In genomic region chr14:58112341-58112740, GRCm38 (mm10) we compare ENCODE assay signal across 16 mouse cellular contexts. TPM values are rescaled to one million over a fixed set of nuclear protein-coding genes. Genes with fewer than 3 reads are reported as not detected.
DNase-seq lines count a peak whose midpoint lies in the region; ATAC-seq and TF ChIP-seq lines count a peak whose summit lies in the region.
"Had no signal": no experiment of that assay in that cellular context is flagged by ENCODE, and none has a peak within 500 bp of the region (broad histone marks: within the 10 kb centered on the region; RNA-seq: fewer than 3 reads in every experiment).

No protein-coding gene starts in this region.

- no peak overlapping the region for H3K4me2 ChIP-seq in kidney, embryonic 14.5 days (replicated peaks; ENCODE audit: low read depth, low read length)
- H3K4me2 ChIP-seq: liver, embryonic 13.5 days; stomach, embryonic 15.5 days had no signal

- no peaks in the 10 kb centered on the region for H3K36me3 ChIP-seq in heart, adult 2 months (ENCODE audit: control insufficient read depth, insufficient read depth, low read length)
- no peaks in the 10 kb centered on the region for H3K36me3 ChIP-seq in kidney, embryonic 14.5 days (ENCODE audit: control insufficient read depth, insufficient read depth, low read length)
- H3K36me3 ChIP-seq: liver, embryonic 13.5 days; stomach, embryonic 15.5 days had no signal

- no peaks in the 10 kb centered on the region for H3K79me2 ChIP-seq in heart, adult 2 months (replicated peaks; ENCODE audit: control insufficient read depth, insufficient read depth, low read length)

- WGBS in heart, adult 2 months = 44% methylated on average over 3 of the region's 3 CpGs
- WGBS in kidney, embryonic 14.5 days = 68% methylated on average over 3 of the region's 3 CpGs

- TF ChIP-seq EP300 in heart, adult 2 months (IDR thresholded peaks at IDR 0.05; ENCODE audit: insufficient read depth, low read depth, low read length) = no peak

- no peaks in the 10 kb centered on the region for H3K4me1 ChIP-seq in heart, adult 2 months (ENCODE audit: control insufficient read depth, insufficient read depth, low read length)
- 0 out of 2 replicates have a peak, but pooled peaks cover 3% of the 10 kb centered on the region for H3K4me1 ChIP-seq in kidney, embryonic 14.5 days (ENCODE audit: control insufficient read depth, insufficient read depth, low read length)
- H3K4me1 ChIP-seq: liver, embryonic 13.5 days; stomach, embryonic 15.5 days had no signal

- peak; percentile 52 for DNase-seq in heart, adult 11 months
- no peak for DNase-seq in heart, adult 2 months
- DNase-seq in kidney, adult 9 months = peak; percentile 16
- DNase-seq in cerebellum, adult 11-12 months = peak; percentile 92
- DNase-seq in fat pad, adult 2 months (ENCODE audit: extremely low read depth, low read depth, low spot score) = peak; percentile 30
- DNase-seq in retina, embryonic 14.5 days (ENCODE audit: low spot score) = no peak
- DNase-seq in urinary bladder, adult 2 months (ENCODE audit: low spot score) = no peak
- DNase-seq: heart, adult 18-20 months; liver, embryonic 13.5 days; thymus, postnatal 25 days had no signal

- intact Hi-C loops in heart, adult 2 months (cut with DNase I) = no loop called here

- no peak for ATAC-seq in kidney, embryonic 14.5 days (ENCODE audit: low FRiP score, low TSS enrichment)
- ATAC-seq: lung, postnatal 0 days had no signal

- H3K4me3 ChIP-seq in heart, adult 2 months = no peak overlapping the region
- H3K4me3 ChIP-seq in kidney, embryonic 14.5 days (ENCODE audit: low read length) = no peak overlapping the region
- H3K4me3 ChIP-seq: liver, embryonic 13.5 days; stomach, embryonic 15.5 days had no signal

- no peaks in the 10 kb centered on the region for H3K27me3 ChIP-seq in heart, adult 2 months (ENCODE audit: control insufficient read depth, insufficient read depth, low read length)
- H3K27me3 ChIP-seq in kidney, embryonic 14.5 days (ENCODE audit: control insufficient read depth, insufficient read depth, low read length) = no peaks in the 10 kb centered on the region
- H3K27me3 ChIP-seq: liver, embryonic 13.5 days; stomach, embryonic 15.5 days had no signal

- no peak overlapping the region for H3K27ac ChIP-seq in heart, adult 2 months
- no peak overlapping the region for H3K27ac ChIP-seq in kidney, embryonic 14.5 days (ENCODE audit: low read depth, low read length)
- H3K27ac ChIP-seq: kidney, postnatal 0 days; liver, embryonic 13.5 days; stomach, embryonic 15.5 days had no signal

- no peak for TF ChIP-seq POLR2A in heart, adult 2 months (IDR thresholded peaks at IDR 0.05; ENCODE audit: insufficient read depth, low read depth, low read length)

- H3K9ac ChIP-seq in heart, adult 2 months (ENCODE audit: low read depth, low read length) = no peak overlapping the region
- no peak overlapping the region for H3K9ac ChIP-seq in kidney, embryonic 14.5 days (ENCODE audit: low read depth, low read length)
- H3K9ac ChIP-seq: liver, embryonic 13.5 days; stomach, embryonic 15.5 days had no signal

- no peak for TF ChIP-seq CTCF in heart, adult 2 months (IDR thresholded peaks at IDR 0.05)

- H3K9me3 ChIP-seq in kidney, embryonic 14.5 days (ENCODE audit: control insufficient read depth, low read length) = no peaks in the 10 kb centered on the region
- H3K9me3 ChIP-seq: liver, embryonic 13.5 days; stomach, embryonic 15.5 days had no signal

RNA-seq across cellular contexts. Expression of gene Fgf9, which starts 42.0 kb away (rescaled TPM):
- 10 to 100 TPM in 1 of 2 experiments, 1 to 10 TPM in 1; 7.6 to 11.1 TPM for total RNA-seq in heart, adult 2 months (2021)
- polyA plus RNA-seq in heart, adult 2 months (2012; rRNA removed) = 4.5 and 5.6 TPM in 2 replicates
- polyA plus RNA-seq in kidney, embryonic 14.5 days (2014; fragmentation: Nextera tagmentation; extraction: Ambion mirVana) = 7.1 and 8.5 TPM in 2 replicates
- 6.2 and 8.7 TPM in 2 replicates for polyA plus RNA-seq in urinary bladder, adult 2 months (2012; rRNA removed)
- total RNA-seq: hematopoietic stem cell, adult 5-6 weeks; megakaryocyte-erythroid progenitor cell, adult 5-6 weeks had no signal

Comparison
In these comparisons a context has a peak if more than half of its experiments do, and no peak if none do; other contexts are left out.
1. DNase-seq: peak in heart, adult 11 months (single experiment), kidney, adult 9 months (single experiment), cerebellum, adult 11-12 months (single experiment) and fat pad, adult 2 months (single experiment); none in heart, adult 2 months (0 of 2), retina, embryonic 14.5 days (single experiment) and urinary bladder, adult 2 months (single experiment).